In the genomic region with DNA sequence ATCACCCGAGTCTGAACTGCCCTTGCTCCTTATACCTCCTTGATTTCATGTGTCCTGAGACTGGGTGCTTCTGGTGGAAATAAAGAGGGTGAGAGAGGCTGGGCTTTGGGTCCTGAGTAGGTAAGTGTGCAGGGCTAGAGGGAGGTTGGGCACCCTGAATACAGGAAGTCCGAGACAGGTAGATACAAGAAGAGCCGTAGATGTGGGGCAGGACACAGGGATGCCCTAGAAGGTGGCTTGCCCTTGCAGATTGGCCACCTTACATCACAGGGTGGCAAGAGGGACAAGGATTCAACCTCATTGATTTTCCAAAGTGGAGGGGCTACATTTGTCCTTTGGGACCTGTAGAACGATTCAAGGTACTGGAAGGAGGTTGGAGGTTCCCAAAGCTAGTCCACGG, we compare ENCODE assay signal across 26 mouse cellular contexts. TPM values are rescaled to one million over a fixed set of nuclear protein-coding genes. Genes with fewer than 3 reads are reported as not detected.
DNase-seq lines count a peak whose midpoint lies in the region; ATAC-seq lines count a peak whose summit lies in the region.
"Had no signal": no experiment of that assay in that cellular context is flagged by ENCODE, and none has a peak within 500 bp of the region (broad histone marks: within the 10 kb centered on the region; RNA-seq: fewer than 3 reads in every experiment).

No protein-coding gene starts in this region.

- no peak for DNase-seq in midbrain, embryonic 11.5 days (ENCODE audit: low spot score, missing footprints)
- DNase-seq: adrenal gland, adult 8-10 months; adrenal gland, postnatal 25 days; cerebellum, adult 11-12 months; cerebellum, adult 8-10 months; cerebellum, postnatal 10 days; cerebellum, postnatal 36 days; embryo, embryonic 11 days; gastrocnemius, postnatal 10 days; gastrocnemius, postnatal 36 days; heart, postnatal 36 days had no signal

- no peak overlapping the region for H3K9ac ChIP-seq in forebrain, embryonic 13.5 days
- H3K9ac ChIP-seq in forebrain, embryonic 16.5 days (replicated peaks; ENCODE audit: low read depth, low read length): no peak overlapping the region
- H3K9ac ChIP-seq in hindbrain, embryonic 13.5 days: no peak overlapping the region
- H3K9ac ChIP-seq in hindbrain, embryonic 12.5 days: no peak overlapping the region
- H3K9ac ChIP-seq in midbrain, embryonic 13.5 days (replicated peaks): no peak overlapping the region
- H3K9ac ChIP-seq in midbrain, embryonic 11.5 days (ENCODE audit: low read length): no peak overlapping the region
- H3K9ac ChIP-seq in neural tube, embryonic 13.5 days: no peak overlapping the region
- H3K9ac ChIP-seq in neural tube, embryonic 15.5 days (replicated peaks): no peak overlapping the region
- H3K9ac ChIP-seq: embryonic facial prominence, embryonic 13.5 days; intestine, embryonic 15.5 days had no signal

- 91% methylated on average over 5 of the region's 5 CpGs for WGBS in forebrain, embryonic 13.5 days
- 92% methylated on average over 5 of the region's 5 CpGs for WGBS in forebrain, embryonic 16.5 days
- WGBS in hindbrain, embryonic 13.5 days: 89% methylated on average over 5 of the region's 5 CpGs
- 88% methylated on average over 5 of the region's 5 CpGs for whole genome bisulfite sequencing in hindbrain, embryonic 12.5 days
- WGBS in midbrain, embryonic 13.5 days: 84% methylated on average over 5 of the region's 5 CpGs
- WGBS in midbrain, embryonic 11.5 days: 92% methylated on average over 5 of the region's 5 CpGs
- 82% methylated on average over 5 of the region's 5 CpGs for WGBS in neural tube, embryonic 13.5 days
- WGBS in neural tube, embryonic 15.5 days: 86% methylated on average over 5 of the region's 5 CpGs

- ATAC-seq in forebrain, embryonic 13.5 days: peak; percentile 36; the same call in 1 of the 2 replicates
- no peak; the same call in 1 of the 2 replicates for ATAC-seq in forebrain, embryonic 16.5 days
- no peak; the same call in 1 of the 2 replicates for ATAC-seq in hindbrain, embryonic 13.5 days (ENCODE audit: low FRiP score)
- no peak for ATAC-seq in hindbrain, embryonic 12.5 days (ENCODE audit: low FRiP score)
- ATAC-seq in midbrain, embryonic 13.5 days: peak; percentile 60
- no peak for ATAC-seq in midbrain, embryonic 11.5 days (ENCODE audit: low FRiP score)
- ATAC-seq in neural tube, embryonic 13.5 days (ENCODE audit: low read depth): no peak; the same call in 1 of the 2 replicates
- no peak for ATAC-seq in neural tube, embryonic 15.5 days (ENCODE audit: low FRiP score)
- ATAC-seq: activated CD4-positive, CD25-positive, alpha-beta regulatory T cell, adult 4 months; intestine, embryonic 15.5 days had no signal

- H3K36me3 ChIP-seq in forebrain, embryonic 13.5 days (ENCODE audit: poor library complexity, severe bottlenecking): no peaks in the 10 kb centered on the region
- no peaks in the 10 kb centered on the region for H3K36me3 ChIP-seq in forebrain, embryonic 16.5 days (ENCODE audit: control insufficient read depth, insufficient read depth)
- H3K36me3 ChIP-seq in hindbrain, embryonic 13.5 days: no peaks in the 10 kb centered on the region
- H3K36me3 ChIP-seq in hindbrain, embryonic 12.5 days: no peaks in the 10 kb centered on the region
- no peaks in the 10 kb centered on the region for H3K36me3 ChIP-seq in midbrain, embryonic 13.5 days
- no peaks in the 10 kb centered on the region for H3K36me3 ChIP-seq in midbrain, embryonic 11.5 days (ENCODE audit: control insufficient read depth, insufficient read depth, low read length)
- no peaks in the 10 kb centered on the region for H3K36me3 ChIP-seq in neural tube, embryonic 13.5 days
- H3K36me3 ChIP-seq in neural tube, embryonic 15.5 days: no peaks in the 10 kb centered on the region
- H3K36me3 ChIP-seq: embryonic facial prominence, embryonic 10.5 days; embryonic facial prominence, embryonic 13.5 days; hindbrain, embryonic 10.5 days; intestine, embryonic 15.5 days had no signal

- H3K4me3 ChIP-seq in forebrain, embryonic 13.5 days: no peak overlapping the region
- H3K4me3 ChIP-seq in forebrain, embryonic 16.5 days (replicated peaks; ENCODE audit: low read length): no peak overlapping the region
- no peak overlapping the region for H3K4me3 ChIP-seq in hindbrain, embryonic 13.5 days
- no peak overlapping the region for H3K4me3 ChIP-seq in hindbrain, embryonic 12.5 days
- no peak overlapping the region for H3K4me3 ChIP-seq in midbrain, embryonic 13.5 days (replicated peaks)
- H3K4me3 ChIP-seq in midbrain, embryonic 11.5 days (ENCODE audit: low read depth, low read length): no peak overlapping the region
- no peak overlapping the region for H3K4me3 ChIP-seq in neural tube, embryonic 13.5 days
- no peak overlapping the region for H3K4me3 ChIP-seq in neural tube, embryonic 15.5 days (replicated peaks)
- H3K4me3 ChIP-seq: embryonic facial prominence, embryonic 10.5 days; embryonic facial prominence, embryonic 13.5 days; erythroblast, embryonic 14.5 days; hindbrain, embryonic 10.5 days; intestine, embryonic 15.5 days had no signal

- no peak overlapping the region for H3K27ac ChIP-seq in forebrain, embryonic 13.5 days
- no peak overlapping the region for H3K27ac ChIP-seq in forebrain, embryonic 16.5 days (ENCODE audit: low read length)
- H3K27ac ChIP-seq in hindbrain, embryonic 13.5 days: peak overlapping the region; percentile 1; the same call in 1 of the 2 replicates
- no peak overlapping the region for H3K27ac ChIP-seq in hindbrain, embryonic 12.5 days
- H3K27ac ChIP-seq in midbrain, embryonic 13.5 days: no peak overlapping the region
- no peak overlapping the region for H3K27ac ChIP-seq in midbrain, embryonic 11.5 days (ENCODE audit: low read depth, low read length)
- H3K27ac ChIP-seq in neural tube, embryonic 13.5 days (replicated peaks): peak overlapping the region; percentile 72; the same call in 1 of the 2 replicates
- H3K27ac ChIP-seq in neural tube, embryonic 15.5 days (replicated peaks): no peak overlapping the region
- H3K27ac ChIP-seq: embryonic facial prominence, embryonic 10.5 days; embryonic facial prominence, embryonic 13.5 days; hindbrain, embryonic 10.5 days; intestine, embryonic 15.5 days had no signal

- H3K4me2 ChIP-seq in forebrain, embryonic 13.5 days: no peak overlapping the region
- no peak overlapping the region for H3K4me2 ChIP-seq in forebrain, embryonic 16.5 days (ENCODE audit: low read length)
- H3K4me2 ChIP-seq in hindbrain, embryonic 13.5 days: no peak overlapping the region
- no peak overlapping the region for H3K4me2 ChIP-seq in hindbrain, embryonic 12.5 days (replicated peaks)
- H3K4me2 ChIP-seq in midbrain, embryonic 13.5 days (replicated peaks): no peak overlapping the region
- no peak overlapping the region for H3K4me2 ChIP-seq in midbrain, embryonic 11.5 days
- H3K4me2 ChIP-seq in neural tube, embryonic 13.5 days: no peak overlapping the region
- no peak overlapping the region for H3K4me2 ChIP-seq in neural tube, embryonic 15.5 days
- H3K4me2 ChIP-seq: embryonic facial prominence, embryonic 13.5 days; heart, embryonic 11.5 days; intestine, embryonic 15.5 days had no signal

- no peaks in the 10 kb centered on the region for H3K9me3 ChIP-seq in forebrain, embryonic 13.5 days (replicated peaks)
- H3K9me3 ChIP-seq in forebrain, embryonic 16.5 days (ENCODE audit: control insufficient read depth, low read length): no peaks in the 10 kb centered on the region
- H3K9me3 ChIP-seq in hindbrain, embryonic 13.5 days: no peaks in the 10 kb centered on the region
- no peaks in the 10 kb centered on the region for H3K9me3 ChIP-seq in hindbrain, embryonic 12.5 days (replicated peaks)
- H3K9me3 ChIP-seq in midbrain, embryonic 13.5 days: no peaks in the 10 kb centered on the region
- no peaks in the 10 kb centered on the region for H3K9me3 ChIP-seq in midbrain, embryonic 11.5 days (ENCODE audit: control insufficient read depth, low read length)
- H3K9me3 ChIP-seq in neural tube, embryonic 13.5 days: no peaks in the 10 kb centered on the region
- H3K9me3 ChIP-seq in neural tube, embryonic 15.5 days (replicated peaks): no peaks in the 10 kb centered on the region
- H3K9me3 ChIP-seq: embryonic facial prominence, embryonic 10.5 days; embryonic facial prominence, embryonic 13.5 days; hindbrain, embryonic 10.5 days; intestine, embryonic 15.5 days had no signal

- H3K4me1 ChIP-seq in forebrain, embryonic 13.5 days: no peaks in the 10 kb centered on the region
- peaks cover 8% of the 10 kb centered on the region for H3K4me1 ChIP-seq in forebrain, embryonic 16.5 days (replicated peaks; ENCODE audit: control insufficient read depth, insufficient read depth, low read length)
- peaks cover 13% of the 10 kb centered on the region; the same call in 1 of the 2 replicates for H3K4me1 ChIP-seq in hindbrain, embryonic 13.5 days (replicated peaks)
- peaks cover 12% of the 10 kb centered on the region for H3K4me1 ChIP-seq in hindbrain, embryonic 12.5 days
- peaks cover 14% of the 10 kb centered on the region for H3K4me1 ChIP-seq in midbrain, embryonic 13.5 days (replicated peaks)
- H3K4me1 ChIP-seq in midbrain, embryonic 11.5 days (ENCODE audit: control insufficient read depth, insufficient read depth, low read length): no peaks in the 10 kb centered on the region
- H3K4me1 ChIP-seq in neural tube, embryonic 13.5 days (replicated peaks): peaks cover 16% of the 10 kb centered on the region
- peaks cover 14% of the 10 kb centered on the region for H3K4me1 ChIP-seq in neural tube, embryonic 15.5 days
- H3K4me1 ChIP-seq: embryonic facial prominence, embryonic 10.5 days; embryonic facial prominence, embryonic 13.5 days; hindbrain, embryonic 10.5 days; intestine, embryonic 15.5 days had no signal

- H3K27me3 ChIP-seq in forebrain, embryonic 13.5 days: no peaks in the 10 kb centered on the region
- no peaks in the 10 kb centered on the region for H3K27me3 ChIP-seq in forebrain, embryonic 16.5 days (replicated peaks; ENCODE audit: control insufficient read depth, insufficient read depth, low read length)
- H3K27me3 ChIP-seq in hindbrain, embryonic 13.5 days: no peaks in the 10 kb centered on the region
- no peaks in the 10 kb centered on the region for H3K27me3 ChIP-seq in hindbrain, embryonic 12.5 days
- no peaks in the 10 kb centered on the region for H3K27me3 ChIP-seq in midbrain, embryonic 13.5 days
- H3K27me3 ChIP-seq in midbrain, embryonic 11.5 days (ENCODE audit: control insufficient read depth, insufficient read depth, low read length): no peaks in the 10 kb centered on the region
- H3K27me3 ChIP-seq in neural tube, embryonic 13.5 days: no peaks in the 10 kb centered on the region
- H3K27me3 ChIP-seq in neural tube, embryonic 15.5 days (replicated peaks): no peaks in the 10 kb centered on the region
- H3K27me3 ChIP-seq: embryonic facial prominence, embryonic 13.5 days; intestine, embryonic 15.5 days had no signal

RNA-seq across cellular contexts. Expression of gene Syt16, which starts 45.8 kb away (rescaled TPM):
- polyA plus RNA-seq in forebrain, embryonic 13.5 days (2015; fragmentation: Nextera tagmentation; extraction: Ambion mirVana): 24.1 and 31.1 TPM in 2 replicates
- polyA plus RNA-seq in forebrain, embryonic 16.5 days (2015; fragmentation: Nextera tagmentation; extraction: Ambion mirVana): 80.6 and 81.0 TPM in 2 replicates
- polyA plus RNA-seq in hindbrain, embryonic 13.5 days (2015; fragmentation: Nextera tagmentation; extraction: Ambion mirVana): 50.9 and 53.6 TPM in 2 replicates
- polyA plus RNA-seq in hindbrain, embryonic 12.5 days (2016; fragmentation: Nextera tagmentation; extraction: Ambion mirVana): 17.0 and 19.5 TPM in 2 replicates
- 45.2 and 47.0 TPM in 2 replicates for polyA plus RNA-seq in midbrain, embryonic 13.5 days (2015; fragmentation: Nextera tagmentation; extraction: Ambion mirVana)
- 6.5 and 7.0 TPM in 2 replicates for polyA plus RNA-seq in midbrain, embryonic 11.5 days (2014; fragmentation: Nextera tagmentation; extraction: Ambion mirVana)
- polyA plus RNA-seq in neural tube, embryonic 13.5 days (2015; fragmentation: Nextera tagmentation; extraction: Ambion mirVana): 46.6 and 50.2 TPM in 2 replicates
- polyA plus RNA-seq in neural tube, embryonic 15.5 days (2015; fragmentation: Nextera tagmentation; extraction: Ambion mirVana): 66.3 and 78.5 TPM in 2 replicates
- polyA plus RNA-seq: activated CD4-positive, CD25-positive, alpha-beta regulatory T cell, adult 4 months; erythroblast, embryonic 14.5 days; heart, postnatal 0 days had no signal

Comparison
In these comparisons a context has a peak if more than half of its experiments do, and no peak if none do; other contexts are left out.
1. ATAC-seq: peak in forebrain, embryonic 13.5 days (single experiment) and midbrain, embryonic 13.5 days (single experiment); none in forebrain, embryonic 16.5 days (single experiment), hindbrain, embryonic 13.5 days (single experiment), hindbrain, embryonic 12.5 days (single experiment), midbrain, embryonic 11.5 days (single experiment), neural tube, embryonic 13.5 days (single experiment) and neural tube, embryonic 15.5 days (single experiment).
2. H3K27ac ChIP-seq: peak in hindbrain, embryonic 13.5 days (single experiment) and neural tube, embryonic 13.5 days (single experiment); none in forebrain, embryonic 13.5 days (single experiment), forebrain, embryonic 16.5 days (single experiment), hindbrain, embryonic 12.5 days (single experiment), midbrain, embryonic 13.5 days (single experiment), midbrain, embryonic 11.5 days (single experiment) and neural tube, embryonic 15.5 days (single experiment).